Mouse (Mus musculus) cerebellum, postnatal 10 days (tissue): ENCODE data around the gene Gm10491.
"Not testable (repeated sequence)": the region's sequence is repeated elsewhere in the genome, so short reads cannot be mapped to it uniquely, and the experiment has no call there.

ENCODE experiments used
- DNase-seq, 2 experiments: peaks; one replicate each; pipeline ENCODE4 v3.0.0; 2021; ENCODE audit warnings: mixed read lengths in 2 of 2

Gm10491 gene

DNA sequence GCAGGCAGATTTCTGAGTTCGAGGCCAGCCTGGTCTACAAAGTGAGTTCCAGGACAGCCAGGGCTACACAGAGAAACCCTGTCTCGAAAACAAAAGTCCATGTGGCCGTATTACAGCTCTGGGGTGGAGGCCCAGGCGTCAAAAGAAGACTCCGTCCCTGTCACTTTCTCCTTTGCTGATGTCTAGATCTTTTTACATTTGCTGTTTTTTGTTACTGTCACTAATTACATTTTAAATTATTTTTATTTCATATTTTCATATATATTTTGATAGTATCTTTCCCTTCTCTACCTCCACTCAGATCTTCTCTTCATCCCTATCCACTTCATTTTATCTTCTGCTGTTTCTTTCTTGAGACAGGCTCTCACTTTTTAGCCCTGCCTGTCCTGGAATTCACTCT is at the start of gene Gm10491:
Gm10491 (minus strand) TSS at position 101 of the 400 bp plus-strand sequence.
- DNase-seq: no peak

DNA sequence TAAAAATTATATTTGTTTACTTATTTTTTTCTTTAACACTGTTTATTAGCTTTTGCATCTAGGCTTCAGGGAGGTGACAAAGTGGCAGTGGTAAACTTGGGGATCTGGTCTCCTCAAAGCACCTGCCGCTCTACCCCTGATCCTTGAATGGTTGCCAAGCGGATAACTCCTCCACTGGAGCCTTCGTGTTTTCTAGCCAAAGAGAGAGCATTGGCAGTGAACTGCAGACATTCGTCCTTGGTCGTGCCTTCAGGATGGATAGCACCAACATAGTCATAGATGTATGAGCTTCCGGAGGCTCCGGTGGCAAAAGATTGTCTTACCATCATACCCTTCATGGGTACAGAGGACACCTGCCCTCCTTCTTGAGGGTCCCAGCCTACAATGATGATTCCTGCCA is 42.5 kb upstream of the Gm10491 start:
- peak in 1 of 2 experiments; percentile 9 for DNase-seq

DNA sequence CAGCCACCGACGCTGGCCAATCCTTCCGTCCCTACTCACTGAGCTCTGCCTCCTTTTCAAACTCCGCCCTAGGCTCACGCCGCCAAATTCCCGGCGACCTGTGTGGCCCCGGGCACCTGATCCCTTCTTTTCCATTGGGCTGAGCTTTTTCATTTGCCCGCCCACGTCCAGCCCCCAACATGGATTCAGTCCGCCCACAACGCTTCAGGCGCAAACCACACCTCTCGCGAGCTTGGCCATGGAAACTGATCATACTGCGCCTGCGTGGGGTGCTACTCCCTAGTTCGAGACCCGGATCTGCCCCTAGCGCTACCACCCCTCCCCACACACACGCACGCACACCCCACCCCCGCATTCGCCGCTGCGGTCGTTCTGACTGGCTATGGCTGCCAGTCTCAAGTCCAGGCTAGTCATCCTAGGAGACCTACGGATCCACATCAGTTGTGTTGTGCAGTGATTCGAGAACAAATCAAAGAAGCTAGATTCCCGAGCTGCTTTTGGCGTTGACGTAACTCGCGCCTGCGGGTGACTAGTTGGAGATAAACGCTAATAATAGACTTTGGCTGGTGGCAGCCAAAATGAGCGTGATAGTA is 40.4 kb upstream of the Gm10491 start:
- DNase-seq: peak; percentile 93 to 96

DNA sequence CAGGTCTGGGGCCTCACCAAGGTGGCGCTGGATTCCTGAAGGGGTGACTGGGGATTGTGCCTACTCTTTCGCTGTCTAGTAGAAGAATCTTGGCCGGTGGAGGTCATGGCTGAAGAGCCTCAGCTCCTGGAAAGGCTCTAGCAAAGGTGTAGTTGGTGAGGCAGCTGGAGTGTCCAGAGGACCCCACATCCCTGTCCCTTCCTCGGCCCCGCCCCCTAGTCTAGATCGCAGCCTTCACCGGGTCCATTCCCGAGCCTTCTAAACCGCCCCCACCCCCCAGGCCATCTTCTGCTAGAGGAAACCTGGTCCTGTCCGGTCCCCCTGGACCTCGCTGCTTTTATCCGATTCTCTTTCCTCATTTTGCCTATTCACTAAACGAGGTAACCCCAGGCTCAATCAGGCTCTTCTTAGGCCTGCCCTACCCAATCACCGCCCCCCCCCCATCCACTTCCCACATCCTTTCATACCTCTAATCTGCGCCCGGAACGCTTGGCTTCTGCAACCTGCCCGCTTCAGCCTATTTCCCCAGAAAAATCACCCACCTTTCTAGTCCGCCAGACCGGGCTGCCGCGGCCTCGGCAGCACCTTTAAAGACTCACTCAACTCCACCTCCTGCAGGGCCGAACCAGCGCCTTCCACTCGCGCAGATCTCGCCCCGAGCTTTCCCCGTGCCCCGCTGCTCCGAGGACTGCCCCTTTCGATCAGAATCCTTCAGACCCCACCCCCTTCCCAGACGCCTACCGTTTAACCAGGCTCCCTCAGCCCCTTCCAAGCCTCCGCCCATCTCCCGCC is 39.7 kb upstream of the Gm10491 start, which contains the start of gene Hdac6:
Hdac6 (minus strand) TSS at position 782 of the 792 bp plus-strand sequence.
- DNase-seq: peak; percentile 55 to 57

DNA sequence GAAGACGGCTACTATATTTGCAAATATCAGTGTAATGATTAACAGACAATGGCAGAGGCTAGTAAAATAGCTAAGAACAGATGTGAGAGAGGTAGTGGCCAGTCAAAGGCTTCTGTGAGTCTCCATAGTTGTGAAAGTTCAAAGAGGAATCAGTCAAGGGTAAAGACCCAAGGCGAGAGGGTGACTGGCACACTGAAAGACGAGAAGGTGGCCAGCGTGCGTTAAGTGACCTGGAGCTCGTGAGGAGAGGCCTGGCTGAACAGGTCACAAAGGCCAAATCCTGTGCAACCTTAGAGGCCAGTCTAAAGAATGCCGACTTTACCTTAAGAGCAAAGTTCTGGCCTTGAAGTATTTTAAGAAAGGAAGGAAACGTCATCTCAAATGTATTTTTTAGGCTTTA is 38.0 kb upstream of the Gm10491 start:
- no peak for DNase-seq

DNA sequence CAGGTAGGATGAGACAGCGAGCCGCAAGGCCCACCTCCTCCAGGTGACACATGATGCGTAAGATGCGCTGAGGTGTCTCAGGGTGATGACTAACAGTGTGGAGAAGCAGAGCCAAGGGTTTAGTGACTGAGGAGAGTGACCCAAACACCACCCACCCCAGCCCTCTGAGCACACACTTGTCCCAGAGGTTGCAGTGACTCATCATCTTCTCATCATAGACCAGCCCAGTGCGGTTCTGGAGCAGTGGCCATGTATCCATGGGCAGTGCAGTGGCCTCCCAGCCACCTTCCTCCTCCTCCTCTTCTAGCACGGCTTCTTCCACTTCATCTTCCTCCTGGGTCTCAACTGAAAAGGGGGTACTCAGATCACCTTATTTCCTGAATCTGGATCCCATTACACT is 30.0 kb upstream of the Gm10491 start:
- DNase-seq: no peak

DNA sequence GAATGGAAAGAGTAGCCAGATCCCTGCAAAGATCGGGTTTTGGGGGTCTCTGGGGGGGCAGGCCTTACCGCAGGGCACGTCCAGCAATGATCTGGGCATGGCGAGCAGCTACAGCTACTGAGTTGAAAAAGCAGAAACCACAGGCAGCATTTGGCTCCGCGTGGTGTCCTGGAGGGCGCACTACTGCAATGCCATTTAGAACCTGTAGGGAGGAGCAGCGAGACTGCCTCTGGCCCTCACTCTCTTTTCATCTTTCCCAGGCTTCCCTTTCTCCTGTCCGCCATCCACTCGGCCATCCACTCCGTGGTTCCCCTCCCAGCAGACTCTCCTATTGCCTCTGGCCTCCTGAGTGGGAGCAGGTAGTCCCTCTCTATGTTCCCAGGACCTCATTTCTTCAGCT is 29.2 kb upstream of the Gm10491 start:
- peak in 1 of 2 experiments; percentile 16 for DNase-seq

DNA sequence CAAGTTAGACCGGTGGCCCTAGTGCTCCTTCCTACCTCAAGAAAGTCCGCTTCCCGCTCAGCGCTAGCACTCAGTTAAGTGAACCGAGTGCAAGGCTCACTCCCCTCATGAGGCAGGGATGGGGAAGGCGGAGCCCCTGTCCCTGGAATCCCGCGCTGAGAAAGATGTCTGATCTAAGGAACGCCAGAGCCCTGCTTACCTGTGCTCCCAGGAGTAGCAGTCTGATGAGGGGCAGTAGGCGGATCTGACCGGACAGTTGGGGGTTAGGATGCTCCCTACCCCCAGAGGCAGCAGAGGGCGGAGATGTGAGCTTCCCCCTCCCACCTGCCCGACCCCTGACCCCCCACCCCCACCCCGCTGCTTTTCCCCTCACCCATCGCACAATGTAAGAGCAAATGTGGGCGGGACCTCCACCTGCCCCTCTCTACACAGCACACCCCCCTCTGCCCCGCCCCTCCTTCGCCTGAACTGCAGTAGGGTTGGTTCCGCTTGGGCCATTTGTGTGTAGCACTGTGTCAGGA is 20.7 kb upstream of the Gm10491 start, which contains the start of gene Eras:
Eras (minus strand) TSS at position 338 of the 521 bp plus-strand sequence.
- DNase-seq: no peak

DNA sequence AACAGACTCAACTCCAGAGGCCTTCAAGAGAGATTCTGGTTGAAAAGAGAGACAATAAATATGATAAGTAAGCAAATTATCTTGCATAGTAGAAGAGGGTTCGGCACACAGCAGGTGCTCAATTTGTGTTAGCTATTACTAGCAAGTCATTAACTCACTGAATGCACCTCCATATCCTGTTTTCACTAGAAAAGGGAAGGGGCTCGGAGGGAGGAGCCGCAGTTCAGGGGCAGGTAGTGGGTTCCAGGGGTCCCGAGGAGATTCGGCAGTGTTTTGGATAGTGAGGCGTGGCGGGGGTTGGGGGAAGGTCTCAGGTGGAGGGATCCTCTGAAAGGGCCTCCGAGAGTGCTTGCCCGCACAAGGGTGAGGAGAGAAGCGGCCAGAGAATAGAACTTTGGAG is 19.5 kb upstream of the Gm10491 start:
- no peak for DNase-seq

DNA sequence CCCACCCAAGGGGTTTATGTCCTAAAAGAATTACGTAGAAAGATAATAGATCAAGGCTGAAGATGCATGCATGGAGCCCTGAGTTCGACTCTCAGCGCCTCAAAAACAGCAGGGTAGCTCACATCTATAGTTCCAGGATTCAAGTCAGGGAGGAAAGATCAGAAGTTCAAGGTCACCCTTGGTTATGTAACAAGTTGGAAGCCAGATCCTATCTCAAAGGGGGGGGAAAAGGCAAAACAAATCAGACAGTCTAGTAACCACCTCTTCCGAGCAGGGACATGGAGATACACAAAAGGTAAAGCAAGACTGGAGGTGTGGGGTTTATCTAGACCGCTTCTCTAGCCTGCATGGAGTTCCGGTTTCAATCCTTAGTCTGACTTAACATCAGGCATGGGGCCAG is 18.6 kb upstream of the Gm10491 start:
- no peak for DNase-seq

DNA sequence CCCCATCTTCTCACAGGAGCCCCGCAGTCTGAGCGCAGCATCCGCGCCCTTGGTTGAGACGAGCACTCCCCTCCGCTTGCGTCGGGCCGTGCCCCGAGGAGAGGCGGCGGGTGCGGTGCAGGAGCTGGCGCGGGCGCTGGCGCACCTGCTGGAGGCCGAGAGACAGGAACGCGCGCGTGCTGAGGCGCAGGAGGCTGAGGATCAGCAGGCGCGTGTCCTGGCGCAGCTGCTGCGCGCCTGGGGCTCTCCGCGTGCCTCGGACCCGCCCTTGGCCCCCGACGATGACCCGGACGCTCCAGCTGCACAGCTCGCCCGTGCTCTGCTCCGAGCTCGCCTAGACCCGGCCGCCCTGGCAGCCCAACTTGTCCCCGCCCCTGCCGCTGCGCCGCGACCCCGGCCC is 14.4 kb upstream of the Gm10491 start:
- DNase-seq: peak; percentile 26 to 40

DNA sequence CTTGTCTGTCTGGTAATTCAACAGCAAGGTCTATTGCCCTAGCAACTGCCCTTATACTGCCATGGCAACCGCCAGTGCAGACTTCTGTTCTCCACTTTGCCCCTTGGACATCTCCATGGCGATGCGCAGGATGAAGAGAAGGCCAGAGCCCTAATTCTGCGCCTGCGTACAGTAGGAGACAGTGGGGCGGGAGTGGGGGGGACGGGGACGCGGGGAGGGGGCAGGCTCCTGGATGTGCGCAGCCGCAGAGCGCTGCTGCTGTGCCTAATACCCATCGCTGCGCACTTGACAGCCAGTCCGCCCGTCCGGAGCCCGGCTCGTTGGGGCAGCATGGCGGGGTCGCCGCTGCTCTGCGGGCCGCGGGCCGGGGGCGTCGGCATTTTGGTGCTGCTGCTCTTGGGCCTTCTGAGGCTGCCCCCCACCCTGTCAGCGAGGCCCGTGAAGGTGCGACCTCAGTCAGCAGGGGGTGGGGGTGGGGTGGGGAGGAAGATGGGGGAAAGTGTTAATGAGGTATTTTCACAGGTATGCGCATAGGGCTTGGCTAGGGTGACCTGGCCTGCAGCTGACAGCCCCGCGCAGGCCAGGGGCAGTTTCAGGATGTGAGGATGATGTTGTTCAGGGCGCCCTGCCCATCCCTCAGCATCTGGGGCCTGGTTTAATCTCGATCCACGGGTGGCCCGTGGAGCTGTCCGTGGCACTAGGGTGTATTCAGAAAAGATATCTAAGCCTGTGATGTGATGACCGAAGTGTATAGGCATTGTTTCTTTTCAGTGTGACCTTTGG is 12.2 kb upstream of the Gm10491 start, which contains the start of gene Pcsk1n:
Pcsk1n (plus strand) TSS at position 222 of the 783 bp plus-strand sequence.
- peak; percentile 76 to 82 for DNase-seq

DNA sequence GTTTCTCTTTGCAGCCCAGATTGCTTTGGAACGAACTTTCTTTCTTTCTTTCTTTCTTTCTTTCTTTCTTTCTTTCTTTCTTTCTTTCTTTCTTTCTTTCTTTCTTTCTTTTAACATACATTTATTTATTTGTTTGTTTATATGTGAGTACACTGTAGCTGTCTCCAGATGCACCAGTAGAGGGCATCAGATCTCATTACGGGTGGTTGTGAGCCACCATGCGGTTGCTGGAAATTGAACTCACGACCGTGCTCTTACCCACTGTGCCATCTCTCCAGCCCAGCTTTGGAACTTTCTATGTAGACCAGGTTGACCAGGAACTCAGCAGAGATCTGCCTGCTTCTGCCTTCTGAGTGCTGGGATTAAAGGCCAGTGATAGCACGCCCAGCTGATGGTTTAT is 10.3 kb upstream of the Gm10491 start:
- DNase-seq: not testable (repeated sequence)

DNA sequence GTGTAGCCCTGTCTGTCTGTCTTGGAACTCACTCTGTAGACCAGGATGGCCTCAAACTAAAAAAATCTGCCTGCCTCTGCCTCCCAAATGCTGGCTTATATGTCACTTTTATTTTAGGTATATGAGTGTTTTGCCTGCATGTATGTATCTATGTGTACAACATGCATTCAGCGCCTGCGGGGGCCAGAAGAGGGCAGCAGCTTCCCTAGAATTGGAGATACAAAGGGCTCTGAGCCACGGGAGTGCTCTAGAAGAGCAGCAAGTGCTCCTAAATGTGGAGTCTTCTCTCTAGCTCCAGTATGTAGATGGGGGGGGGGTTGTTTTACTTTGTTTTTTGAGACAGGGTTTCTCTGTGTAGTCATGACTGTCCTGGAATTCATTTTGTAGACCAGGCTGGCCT is 8.0 kb upstream of the Gm10491 start:
- peak; percentile 33 to 65 for DNase-seq

DNA sequence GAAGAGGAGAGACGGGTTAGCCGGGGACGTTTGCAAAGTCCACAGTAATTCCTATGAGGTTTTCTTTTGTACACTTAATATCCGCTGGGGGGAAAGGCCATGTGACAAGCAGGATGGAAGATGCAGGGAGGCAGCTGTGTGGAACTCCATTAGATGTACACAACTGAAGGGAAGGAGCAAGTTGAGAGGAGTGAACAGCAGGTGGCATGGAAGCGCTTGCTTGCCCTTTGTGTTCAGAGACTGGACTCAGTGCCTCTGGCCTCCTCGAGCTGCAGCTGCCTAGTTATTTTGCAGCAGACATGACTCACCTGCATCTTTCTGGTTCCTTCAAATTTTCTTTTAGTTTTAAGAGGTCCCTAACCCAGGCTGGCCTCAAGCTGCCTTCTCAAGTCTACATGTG is 2.8 kb upstream of the Gm10491 start:
- DNase-seq: no peak

DNA sequence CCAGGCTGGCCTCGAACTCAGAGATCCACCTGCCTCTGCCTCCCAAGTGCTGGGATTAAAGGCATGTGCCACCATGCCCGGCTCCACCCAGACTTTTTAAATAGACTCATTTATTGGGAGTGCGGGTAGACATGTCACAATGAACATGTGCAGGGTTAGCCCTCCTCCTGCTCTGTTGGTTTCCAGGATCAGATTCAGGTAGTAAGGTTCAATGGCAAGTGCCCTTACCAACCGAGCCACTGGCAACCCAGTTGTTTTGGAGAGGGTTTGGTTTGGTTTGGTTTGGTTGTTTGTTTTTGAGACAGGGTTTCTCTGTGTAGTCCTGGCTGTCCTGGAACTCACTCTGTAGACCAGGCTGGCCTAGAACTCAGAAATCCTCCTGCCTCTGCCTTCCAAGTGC is 1.6 kb upstream of the Gm10491 start, which contains the start of gene Gm10490:
Gm10490 (plus strand) TSS at position 301 of the 400 bp plus-strand sequence.
- not testable (repeated sequence) for DNase-seq

DNA sequence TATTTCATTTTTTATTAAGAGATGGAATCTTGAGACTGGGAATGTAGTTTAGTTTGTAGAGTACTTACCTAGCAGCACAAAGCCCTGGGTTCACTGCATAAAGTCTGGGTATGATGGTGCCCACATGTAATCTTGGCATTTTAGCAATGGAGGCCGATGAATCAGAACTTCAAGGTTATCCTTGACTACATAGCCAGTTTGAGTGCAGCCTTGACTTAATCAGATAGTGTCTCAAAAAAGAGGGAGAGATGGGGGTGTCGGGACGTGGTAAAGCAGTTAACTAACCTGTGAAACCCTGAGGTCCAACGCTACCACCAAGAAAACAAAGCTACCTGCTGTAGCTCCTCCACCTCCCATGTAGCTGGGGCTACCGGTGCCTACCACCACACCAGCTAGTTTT is 3.2 kb downstream of the Gm10491 start:
- DNase-seq: no peak

DNA sequence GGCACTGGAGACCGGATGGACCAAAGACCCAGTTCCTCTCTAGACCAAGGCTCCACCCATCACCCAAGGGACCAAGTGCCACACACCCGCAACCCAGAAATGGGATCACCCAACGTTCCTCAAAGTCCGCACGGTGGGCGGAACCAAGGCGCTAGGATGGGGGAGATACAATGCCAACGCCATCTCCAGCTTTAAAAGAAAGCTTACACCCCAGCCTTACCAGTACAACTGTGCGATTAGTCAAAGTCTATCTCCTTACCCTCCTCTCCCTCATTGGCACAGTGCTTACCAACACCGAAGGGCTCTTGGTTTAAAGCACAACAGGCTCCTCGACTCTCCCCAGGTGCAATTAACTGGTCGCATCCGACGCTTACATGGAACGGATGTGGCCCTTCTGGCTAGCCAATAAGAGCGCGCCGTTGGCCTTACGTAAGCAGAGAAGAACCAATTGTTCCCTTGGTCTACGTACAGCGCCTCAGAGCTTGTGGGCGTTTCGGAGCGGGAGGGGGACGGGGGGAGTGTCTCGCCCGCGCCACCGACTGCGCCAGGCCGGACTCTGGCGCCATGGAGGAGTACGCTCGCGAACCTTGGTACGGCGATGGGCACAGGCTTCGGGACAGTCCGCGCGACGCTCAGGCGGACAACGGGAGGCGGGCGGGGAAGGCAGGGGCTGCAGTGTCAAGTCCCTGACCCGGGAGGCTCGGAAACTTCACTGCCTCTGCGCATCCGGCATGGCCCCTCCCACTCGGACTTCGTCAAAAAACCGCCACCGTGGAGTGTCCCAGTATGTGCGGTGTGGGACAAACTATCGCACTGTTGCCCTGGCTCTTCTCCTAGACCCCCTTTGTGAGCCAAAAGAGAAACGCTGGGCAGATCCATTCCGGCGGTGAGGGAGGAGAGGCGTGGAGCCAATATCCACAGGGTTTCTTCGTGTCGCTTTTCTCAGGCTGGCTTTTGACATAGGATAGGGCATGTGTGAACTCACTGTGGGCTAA is 8.5 kb downstream of the Gm10491 start, which contains the start of the genes Pqbp1 and Timm17b:
Pqbp1 (minus strand) TSS at position 390 of the 995 bp plus-strand sequence.
Timm17b (plus strand) TSS at position 478 of the 995 bp plus-strand sequence.
- peak; percentile 88 to 93 for DNase-seq

DNA sequence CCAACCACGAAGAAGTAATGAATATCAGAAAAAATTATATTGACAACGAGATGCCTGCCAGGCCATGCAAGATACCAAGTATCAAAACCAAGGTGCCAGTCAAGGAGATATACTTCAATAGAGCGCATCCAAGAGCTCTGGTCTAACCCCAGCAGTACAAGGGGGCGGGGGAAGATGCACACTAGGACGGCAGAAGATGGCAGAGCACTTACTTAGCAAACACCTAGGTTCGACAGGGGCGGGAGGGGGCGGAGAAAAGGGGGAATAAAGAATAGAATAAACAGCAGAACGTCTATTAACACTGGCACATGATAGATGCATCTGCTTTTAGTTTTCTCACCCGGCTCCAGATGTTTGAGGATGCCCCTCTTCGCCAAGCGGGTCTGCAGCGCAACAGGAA is 9.4 kb downstream of the Gm10491 start:
- DNase-seq: peak in 1 of 2 experiments; percentile 17

DNA sequence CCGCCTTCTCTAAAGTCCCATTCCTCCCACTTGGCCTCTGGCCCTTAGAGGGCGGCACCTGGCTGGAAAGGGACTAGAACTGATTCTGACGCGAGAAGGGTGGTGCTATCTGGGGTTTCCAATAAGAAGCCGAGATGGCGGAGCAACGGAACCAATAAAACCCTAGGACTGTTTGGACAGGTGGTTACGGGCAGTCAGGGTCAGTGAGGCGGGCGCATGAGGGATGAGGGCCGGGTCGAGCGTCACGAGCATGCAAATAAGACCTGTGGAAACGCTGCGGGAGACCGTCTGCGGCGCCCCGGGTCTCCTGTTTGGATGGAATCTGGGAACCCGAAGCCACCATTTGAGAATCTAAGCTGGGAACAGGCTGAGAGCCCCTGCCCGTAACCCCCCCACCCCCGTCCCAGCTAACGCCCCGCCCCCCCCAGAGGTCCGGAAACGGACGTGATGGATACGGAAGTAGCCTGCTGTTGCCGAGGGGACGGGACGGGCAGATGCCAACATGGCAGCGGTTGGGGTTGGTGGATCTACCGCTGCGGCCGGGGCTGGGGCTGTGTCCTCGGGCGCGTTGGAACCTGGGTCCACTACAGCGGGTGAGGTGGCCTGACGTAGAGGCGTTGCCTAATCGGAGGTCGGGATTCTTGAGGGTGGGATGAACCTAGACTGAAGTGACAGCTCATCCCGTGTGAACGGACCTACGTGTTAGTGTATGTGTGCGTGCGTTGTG is 23.6 kb downstream of the Gm10491 start, which contains the start of gene Slc35a2:
Slc35a2 (plus strand) TSS at position 188 of the 727 bp plus-strand sequence.
- DNase-seq: peak; percentile 88 to 92

DNA sequence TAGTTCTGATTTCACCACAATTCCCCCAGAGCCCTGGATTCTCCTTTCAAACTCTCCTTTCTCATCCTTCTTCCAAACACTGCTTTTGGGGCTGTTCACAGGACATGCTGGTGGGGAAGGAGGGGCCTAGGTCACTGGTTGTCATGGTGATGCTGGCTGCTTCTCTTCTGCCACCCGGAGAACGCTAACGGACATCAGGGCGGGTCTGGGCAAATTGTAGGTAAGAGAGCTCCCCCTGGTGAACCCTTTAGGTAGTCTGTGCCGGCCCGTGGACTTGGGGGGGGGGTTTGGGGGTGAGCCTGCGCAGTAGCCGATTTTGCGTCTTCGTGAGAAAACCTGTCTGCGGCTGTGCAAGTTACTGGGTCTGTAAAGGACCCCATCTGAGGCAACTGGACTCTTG is 27.8 kb downstream of the Gm10491 start:
- peak; percentile 85 to 86 for DNase-seq
